Mouse (Mus musculus): ENCODE results near the gene Prkag1.
"Not testable (repeated sequence)": the region's sequence is repeated elsewhere in the genome, so short reads cannot be mapped to it uniquely, and the experiment has no call there.

The Prkag1 gene

DNA sequence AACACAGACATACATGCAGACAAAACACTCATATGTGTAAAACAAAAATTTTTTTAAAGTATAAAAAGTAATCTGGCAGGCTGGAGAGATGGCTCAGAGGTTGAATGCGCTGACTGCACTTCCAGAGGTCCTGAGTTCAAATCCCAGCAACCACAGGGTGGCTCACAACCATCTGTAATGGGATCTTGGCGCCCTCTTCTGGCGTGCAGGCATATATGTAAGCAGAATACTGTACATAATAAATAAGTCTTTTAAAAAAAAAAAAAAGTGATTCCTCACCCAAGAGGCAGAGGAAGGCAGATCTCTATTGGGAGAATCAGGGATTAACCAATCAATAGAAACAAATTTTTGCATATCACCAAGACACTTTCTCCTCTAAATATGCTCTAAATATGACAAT, 7.9 kb downstream of the Prkag1 start:
- DNase-seq (ENCODE audit: low read depth, low spot score): peak; percentile 71

DNA sequence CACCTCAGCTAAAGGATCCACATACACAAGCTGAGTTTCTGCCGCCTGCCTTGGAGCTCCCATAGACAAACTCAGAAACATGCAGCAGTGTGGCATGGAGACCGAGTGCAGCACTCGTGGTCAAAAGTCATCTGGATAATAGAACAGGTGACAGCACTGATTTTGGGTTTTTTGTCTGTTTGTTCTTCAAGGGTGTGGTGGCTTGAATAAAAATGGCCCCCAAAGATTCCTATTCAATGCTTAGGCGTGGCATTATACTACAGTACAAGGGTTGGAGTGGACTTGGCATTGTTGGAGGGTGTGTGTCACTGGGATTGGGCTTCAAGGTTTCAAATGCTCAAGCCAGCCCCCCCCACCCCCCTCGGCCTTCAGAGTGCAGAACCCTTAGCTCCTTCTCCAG, 9.2 kb downstream of the Prkag1 start:
- DNase-seq (ENCODE audit: low read depth, low spot score): no peak

DNA sequence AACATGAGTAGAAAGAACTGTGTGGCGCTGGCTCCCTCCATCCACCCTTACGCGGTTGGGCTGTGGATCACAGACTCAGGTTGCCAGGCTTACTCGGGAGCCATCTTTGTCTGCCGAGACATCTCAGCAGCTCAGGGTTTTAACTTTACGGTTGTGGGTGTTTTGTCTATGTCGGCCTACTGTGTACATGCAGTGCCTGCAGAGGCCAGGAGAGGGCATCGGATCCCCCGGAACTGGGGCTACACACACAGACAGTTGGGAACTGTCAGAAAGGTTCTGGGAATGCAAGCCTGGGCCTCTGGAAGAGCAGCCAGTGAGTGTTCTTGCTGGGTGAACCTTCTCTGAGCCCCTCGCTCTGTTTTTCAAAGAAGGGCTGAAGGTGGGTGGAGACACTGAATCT, 9.9 kb downstream of the Prkag1 start:
- peak; percentile 71 for DNase-seq (ENCODE audit: low read depth, low spot score)

DNA sequence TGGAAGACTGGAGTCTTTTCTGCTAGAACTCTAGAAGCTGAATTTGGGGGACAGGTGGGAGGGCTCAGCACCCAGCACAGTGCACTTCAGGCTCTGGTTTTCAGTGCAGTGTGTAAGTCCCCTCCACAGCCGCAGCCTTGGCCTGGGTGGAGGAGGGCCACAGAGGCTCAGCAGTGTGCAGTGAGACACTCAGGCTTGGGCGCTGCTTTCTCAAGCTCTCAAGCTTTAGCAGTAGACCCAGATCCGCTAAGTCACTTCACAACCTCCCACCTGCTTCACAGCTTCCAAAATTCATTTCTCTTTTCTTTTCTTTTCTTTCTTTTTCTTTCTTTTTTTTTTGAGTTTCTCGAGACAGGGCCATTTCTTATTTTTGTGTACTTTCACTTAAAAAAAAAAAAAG, 10.4 kb downstream of the Prkag1 start:
- DNase-seq (ENCODE audit: low read depth, low spot score): no peak

DNA sequence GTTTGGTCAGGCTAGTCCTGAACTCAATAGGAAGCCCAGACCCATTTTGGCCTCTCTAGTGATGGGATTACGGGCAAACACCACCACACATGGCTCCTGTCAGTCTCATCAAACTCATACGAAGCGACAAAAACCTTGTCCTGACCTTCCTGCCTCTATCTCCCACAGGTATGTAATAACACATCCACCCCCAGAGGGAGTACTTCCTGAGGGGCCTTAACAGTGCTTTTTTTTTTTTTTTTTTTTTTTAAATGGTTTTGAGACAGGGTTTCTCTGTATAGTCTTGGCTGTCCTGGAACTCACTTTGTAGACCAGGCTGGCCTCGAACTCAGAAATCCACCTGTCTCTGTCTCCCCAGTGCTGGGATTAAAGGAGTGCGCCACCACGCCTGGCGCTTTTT, 13.2 kb downstream of the Prkag1 start:
- no peak for DNase-seq (ENCODE audit: low read depth, low spot score)

DNA sequence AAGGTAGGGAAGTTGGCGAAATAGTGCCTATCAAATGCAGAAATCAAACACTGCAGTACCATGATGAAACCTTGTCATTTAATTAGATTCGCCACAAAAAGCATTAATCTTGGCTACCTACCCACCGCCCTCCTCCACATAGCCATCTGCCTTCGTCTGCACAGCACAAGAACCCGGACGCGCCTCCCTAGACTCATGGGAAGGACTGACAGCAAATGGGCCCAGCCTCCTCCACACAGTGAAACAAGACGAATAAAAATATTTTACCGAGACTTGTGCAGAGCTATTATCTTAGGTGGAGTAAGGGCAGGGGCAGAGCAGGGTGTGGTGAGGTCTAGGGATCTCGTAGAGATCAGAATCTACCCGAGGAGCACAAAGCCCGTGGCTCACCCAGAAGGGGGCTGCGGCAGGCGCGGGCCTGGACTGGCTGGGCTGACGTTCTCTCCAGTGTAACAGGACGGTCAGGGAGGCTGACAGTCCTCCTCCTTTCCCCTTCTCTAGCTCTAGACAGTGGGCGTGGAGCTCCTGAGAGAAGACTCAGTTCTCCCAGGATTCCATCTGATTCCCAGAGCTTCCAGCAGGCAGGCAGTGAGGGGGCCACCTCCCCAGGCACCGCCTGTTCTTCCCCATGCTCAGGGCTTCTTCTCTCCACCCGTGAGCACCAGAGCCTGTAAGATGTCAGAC, 18.4 kb downstream of the Prkag1 start:
- DNase-seq (ENCODE audit: low read depth, low spot score): no peak

DNA sequence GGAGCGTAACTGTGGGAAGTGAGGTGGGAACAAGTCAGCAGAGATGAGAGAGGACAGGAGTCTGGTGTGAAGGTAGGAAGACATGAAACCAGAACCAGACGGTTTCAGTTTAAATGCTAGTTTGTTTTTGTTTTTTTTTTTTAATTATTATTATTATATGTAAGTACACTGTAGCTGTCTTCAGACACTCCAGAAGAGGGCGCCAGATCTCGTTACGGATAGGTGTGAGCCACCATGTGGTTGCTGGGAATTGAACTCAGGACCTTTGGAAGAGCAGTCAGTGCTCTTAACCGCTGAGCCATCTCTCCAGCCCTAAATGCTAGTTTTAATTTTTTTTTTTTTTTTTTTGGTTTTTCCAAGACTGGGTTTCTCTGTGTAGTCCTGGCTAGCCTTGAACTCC, 21.1 kb downstream of the Prkag1 start:
- DNase-seq (ENCODE audit: low read depth, low spot score): not testable (repeated sequence)

DNA sequence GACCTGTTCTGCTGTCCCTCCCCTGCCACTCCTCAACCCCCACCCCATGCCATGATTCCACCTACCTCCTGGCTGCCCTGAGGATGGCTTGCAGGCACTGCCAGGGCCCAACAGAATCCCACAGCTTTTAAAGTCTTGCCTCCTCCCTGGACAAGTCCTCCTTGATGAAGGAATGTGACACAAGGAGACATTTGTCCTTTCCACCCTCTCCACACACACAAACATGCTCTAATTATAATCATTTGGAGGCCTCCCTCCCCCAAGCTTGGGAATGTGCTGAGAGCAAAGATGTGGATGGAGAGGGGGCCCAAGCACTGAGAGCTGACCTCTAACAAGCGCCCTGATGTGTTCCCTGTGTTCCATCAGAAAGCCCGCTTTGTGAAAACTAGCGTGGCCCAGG, 21.9 kb downstream of the Prkag1 start, which contains the start of gene Ddn:
Ddn (minus strand) TSS at position 101 of the 400 bp plus-strand sequence.
- no peak for DNase-seq (ENCODE audit: low read depth, low spot score)

DNA sequence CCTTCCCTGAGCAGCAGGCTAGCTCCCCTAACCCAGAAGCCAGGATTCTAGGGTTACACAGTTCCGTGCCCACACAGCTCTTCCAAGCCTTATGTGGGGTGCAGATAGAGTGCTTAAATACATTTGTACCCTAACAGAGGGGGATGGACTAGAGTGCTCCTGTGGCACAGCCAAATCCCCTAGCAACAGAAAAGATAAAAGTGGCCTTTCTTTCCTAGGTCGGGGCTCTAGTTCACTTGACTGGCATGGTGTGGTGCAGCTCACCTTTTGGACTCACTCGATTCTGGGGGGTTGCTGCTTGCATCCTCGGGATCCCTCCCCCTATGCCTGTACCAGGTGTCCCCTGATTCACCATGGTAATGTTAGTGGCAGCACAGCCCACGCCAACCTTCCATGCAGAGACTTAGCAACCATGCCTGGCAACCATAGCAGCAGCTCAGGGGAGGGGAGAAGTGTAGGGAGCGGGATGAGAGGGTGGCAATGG, 22.6 kb downstream of the Prkag1 start:
- no peak for DNase-seq (ENCODE audit: low read depth, low spot score)

DNA sequence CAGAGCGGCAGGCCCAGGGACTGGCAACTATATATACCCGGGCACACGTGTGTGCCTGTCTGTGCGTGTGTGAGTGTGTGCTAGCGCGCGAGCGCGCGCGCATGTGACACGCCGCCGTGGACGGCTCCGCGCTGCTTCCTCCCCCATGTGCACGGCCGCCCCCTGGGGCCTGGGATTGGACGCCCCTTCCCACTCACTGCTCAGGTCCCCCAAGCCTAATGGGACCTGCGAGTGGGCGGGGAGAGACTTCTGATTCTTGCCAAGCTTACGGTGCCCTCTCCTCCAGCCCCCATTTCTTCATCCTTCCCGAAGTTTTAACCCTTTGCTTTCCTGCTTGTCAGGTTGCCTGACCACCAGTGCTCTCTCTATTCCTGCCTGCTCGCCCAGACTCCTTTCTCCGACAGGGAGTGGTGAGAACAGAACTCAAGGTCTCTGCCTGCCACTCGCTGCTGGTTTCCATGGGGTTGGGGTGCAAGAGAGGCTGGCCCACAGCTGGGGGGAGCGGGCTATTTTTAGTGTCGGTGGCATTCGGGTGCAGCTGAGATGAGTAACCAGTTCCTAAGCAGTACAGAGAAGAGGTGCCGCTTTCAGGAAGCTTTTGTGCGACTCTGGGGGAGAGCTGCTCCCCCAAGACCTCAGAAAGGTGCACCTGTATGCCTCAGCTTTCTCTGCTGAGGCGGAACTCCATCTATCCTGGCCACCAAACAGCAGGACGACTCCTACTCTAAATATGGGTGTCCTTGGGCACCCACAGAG, 23.2 kb downstream of the Prkag1 start:
- DNase-seq (ENCODE audit: low read depth, low spot score): peak; percentile 83

DNA sequence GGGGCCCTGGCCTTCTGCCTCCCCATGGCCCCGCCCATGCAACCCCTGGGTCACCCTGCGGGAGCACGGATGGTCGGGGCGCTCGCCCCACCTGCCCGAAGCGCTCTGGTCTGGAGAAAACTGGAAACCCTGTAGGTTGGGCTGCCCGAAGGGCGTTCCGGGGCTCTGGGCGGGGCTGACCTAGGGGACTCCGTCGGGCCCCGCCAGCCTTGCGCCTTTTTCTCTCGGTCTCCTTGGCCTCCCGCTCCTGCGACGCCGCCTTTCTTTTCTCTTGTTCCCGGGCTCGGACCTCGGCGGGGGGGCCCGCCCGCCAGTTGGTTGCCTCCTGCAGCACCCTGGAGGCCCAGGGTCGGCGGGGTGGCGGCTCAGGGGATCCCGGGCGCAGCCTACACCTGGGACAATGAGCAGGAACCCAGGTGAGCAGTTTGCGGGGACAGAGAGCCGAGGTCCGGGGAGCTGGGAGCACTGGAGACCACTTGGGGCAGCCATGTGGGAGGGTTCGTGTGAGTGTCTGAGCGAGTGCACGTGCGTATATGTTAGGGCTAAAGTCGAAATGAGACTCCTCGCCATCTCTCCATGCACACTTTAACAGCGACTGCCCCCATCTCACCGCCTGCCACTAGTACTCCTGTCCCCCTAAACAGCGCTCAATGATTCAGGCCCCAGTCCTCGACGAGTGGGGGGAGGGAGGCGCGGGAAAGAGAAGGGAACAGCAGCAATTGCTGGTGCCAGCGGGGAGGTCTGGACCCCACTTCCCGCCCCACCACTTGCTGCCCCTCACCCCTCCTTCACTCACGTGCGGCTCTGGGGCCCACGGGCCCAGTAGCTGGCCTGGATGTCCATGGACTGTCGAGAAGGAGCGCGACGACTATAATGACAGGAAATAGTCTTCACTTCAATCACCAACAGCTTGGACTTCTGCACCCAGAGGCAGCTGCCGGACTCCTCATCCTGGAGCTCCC, 24.2 kb downstream of the Prkag1 start:
- peak; percentile 36 for DNase-seq (ENCODE audit: low read depth, low spot score)

DNA sequence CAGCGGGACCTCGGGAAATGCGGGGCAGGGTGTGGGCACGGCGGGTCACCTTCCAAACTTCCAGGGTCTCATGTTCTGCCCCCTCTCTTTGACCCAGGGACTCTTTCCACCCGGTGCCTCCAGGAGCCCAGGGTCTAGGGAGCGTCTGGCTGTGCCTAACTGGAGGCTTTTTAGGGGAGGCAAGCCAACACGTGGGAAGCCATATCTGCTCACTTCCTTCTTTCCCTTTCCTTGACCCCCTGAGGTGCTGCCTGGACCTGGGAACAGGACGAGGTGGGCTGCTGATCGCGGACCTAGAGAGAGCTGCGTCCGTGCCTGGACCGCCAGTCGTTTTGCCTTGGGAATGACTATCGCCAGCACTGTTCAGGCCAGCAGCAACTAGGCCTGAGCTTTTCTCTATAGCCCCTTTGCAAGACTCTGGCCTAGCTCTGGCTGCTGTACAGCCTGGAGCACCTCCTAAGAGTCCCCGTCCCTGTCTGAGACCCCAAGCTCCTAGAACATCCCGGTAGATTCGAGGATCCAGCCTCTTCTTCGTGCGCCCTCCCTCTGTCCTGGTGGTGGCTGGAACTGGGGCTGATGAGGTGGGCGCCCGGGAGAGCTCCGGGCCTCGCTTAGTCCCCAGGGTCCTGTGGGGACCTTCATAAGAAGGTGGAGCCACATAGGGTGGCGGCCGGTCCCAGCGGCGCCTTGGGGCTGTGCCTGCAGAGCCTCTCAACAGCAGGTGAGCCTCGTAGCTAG, 25.1 kb downstream of the Prkag1 start:
- no peak for DNase-seq (ENCODE audit: low read depth, low spot score)

DNA sequence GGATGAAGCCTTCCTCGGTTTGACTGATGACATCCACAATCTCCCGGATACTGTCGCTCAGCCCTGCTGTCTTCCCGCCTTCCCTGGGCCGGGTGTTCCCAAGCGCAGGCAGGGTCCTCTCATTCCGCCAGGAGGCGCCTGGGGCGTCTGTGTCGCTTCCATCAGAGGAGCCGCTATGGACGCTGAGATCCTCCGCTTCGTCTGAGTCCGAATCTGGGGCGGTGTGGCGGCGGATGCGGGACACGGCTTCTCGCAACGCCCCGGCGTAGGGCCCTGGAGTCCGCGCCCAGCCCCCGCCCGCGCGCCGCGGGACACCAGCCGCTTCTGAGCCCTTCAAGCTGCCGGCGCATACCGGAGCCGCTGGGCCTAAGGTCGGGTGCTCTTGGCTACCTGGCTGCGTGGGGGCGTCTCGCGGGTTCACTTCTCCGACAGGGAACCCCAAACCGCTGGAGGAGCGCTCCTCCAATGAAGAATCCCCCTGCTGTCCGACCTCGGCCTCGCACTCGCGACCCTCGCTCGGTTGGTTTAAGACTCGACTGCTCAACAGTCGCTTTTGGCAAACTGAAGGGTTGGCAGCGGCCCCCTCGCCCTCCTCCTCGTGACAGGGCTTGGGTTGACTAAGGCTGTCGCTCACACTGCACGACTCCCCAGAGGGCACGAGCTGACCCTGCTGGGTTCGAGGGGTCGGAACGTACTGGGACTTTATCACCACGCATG, 25.8 kb downstream of the Prkag1 start:
- DNase-seq (ENCODE audit: low read depth, low spot score): peak; percentile 67

DNA sequence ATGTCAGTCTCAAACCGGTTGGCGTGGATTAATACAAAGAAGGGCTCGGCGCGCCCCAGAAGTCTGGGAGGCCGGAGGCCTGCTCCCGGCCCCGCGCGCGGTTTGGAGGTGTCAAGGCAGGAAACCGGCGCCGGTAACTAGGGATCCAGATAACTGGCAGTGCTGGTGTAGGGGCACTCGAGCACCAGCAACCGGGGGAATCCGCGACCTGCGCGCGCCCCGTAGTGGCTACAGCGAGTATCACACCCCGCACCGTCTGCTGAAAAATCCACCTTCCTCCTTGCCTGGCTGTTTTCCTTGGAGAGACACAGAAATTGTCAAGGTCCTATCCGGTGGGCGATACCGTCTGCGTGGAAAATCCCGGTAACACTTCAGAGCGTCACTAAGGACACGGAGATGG, 27.3 kb downstream of the Prkag1 start:
- peak; percentile 85 for DNase-seq (ENCODE audit: low read depth, low spot score)

DNA sequence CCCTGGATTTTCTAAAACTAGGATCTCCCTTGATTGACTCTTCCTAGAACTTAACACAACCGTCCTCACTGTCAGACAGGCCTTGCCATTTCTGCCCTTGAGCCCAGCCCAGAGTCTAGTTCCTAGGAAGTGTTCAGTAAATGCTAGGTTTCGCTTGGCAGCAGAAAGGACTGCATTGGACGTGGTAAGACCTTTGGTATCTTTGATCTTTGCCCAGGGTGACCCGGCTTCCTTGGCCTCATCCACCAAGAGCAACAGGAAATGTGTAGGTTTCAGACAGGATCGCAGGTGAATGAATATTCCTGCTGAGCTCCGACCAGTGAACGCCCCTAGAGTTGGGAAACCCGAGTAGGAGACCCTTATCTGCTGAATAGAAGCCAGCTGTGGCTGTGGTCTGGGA, 28.4 kb downstream of the Prkag1 start:
- no peak for DNase-seq (ENCODE audit: low read depth, low spot score)

DNA sequence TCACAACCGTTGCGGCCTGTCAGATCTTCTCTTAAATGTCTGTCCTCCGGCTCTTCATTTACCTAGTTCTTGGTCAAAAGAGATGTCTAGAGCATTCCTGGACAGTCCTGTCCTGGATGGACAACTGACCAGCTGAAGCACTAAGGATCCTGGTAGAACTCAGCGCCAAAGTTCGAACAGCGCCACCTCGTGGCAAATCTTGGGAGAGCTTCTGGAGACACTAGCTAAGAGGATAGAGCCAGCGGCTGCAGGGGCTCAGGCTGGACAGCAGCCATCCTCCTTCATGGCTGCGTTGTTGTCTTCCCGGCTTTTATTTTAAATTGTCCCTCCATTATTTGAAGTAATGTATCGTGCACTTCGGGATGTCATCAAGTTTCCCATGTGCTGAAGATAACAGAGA, 31.9 kb downstream of the Prkag1 start:
- peak; percentile 84 for DNase-seq (ENCODE audit: low read depth, low spot score)

DNA sequence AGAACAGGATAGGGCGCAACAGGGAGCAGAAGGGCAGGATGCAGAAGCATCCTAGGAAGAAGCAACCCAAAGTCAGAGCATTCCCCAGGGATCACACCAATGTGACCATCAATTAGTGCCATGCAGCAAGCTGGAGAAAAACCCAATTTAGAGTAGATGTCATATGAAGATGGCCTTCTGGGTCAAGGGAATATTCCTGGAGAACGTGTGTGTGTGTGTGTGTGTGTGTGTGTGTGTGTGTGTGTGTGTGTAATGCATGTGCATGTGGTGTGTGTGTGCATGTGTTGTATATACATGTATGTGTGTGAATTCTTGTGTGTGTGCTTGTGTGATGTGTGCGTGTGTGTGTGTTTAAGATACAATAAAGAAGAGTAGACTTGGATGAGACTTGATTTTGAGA, 32.4 kb downstream of the Prkag1 start:
- no peak for DNase-seq (ENCODE audit: low read depth, low spot score)

DNA sequence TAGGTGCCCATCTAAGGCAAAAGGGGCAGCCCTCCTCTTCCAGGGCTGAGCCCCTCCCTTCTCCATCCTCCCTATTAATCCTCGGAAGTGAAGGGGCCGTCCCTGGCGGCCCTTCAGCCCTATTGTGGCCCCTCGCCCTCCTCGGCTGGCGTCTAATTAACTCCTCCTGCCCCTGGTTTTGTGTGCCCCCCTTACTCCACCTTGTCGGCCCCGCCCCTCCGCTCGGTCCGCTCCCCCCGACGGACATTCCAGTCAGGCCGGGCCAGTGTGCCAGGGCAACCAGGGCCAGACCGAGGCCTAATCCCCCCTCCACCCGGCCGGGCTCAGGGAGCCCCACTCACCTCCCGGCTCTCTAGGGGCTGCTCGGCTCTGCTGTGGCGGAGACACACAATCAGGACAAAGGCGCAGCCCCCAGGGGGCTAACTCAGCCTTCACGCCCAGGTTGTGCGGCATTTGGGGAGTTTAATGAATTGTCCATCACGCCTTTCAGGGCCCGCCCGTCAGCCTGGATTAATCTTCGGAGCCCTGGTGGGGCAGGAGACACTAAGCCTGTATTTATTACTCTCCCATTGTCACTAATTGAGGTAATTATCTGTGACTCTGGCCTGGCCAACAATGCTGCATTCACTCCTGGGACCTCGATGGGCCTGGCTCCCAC, 33.4 kb downstream of the Prkag1 start:
- no peak for DNase-seq (ENCODE audit: low read depth, low spot score)

DNA sequence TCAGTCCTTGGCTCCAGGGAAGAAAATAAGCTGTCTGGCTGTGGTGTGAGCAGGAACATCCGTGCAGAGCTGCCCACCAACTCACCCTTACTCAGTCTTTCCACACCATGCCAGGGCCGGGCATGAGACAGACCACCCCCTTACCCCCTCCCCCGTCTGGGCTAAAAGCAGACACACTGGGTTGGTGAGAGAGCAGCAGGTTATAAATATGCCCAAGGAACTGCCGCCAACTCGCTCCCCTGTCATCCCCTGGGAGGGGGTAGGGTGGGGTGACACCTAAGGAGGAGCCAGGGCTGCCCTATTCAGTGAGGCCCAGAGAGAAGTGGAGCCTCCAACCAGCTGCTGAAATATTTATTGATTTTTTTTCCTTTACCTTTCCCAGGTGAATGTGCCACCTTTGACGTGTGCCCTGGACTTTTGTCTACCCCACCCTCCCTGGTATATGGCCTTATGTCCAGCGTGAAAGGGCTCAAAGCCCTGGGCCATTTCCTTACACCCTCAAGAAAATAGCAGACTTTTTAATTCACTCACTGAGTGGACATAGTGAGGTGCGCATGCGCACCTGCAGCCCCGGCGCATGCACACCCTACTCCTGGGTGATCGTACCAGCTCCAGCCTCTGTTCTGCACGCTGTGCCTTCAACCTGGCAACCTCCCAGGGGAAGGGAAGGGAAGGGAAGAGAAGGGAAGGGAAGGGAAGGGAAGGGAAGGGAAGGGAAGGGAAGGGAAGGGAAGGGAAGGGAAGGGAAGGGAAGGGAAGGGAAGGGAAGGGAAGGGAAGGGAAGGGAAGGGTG, 34.3 kb downstream of the Prkag1 start:
- peak; percentile 34 for DNase-seq (ENCODE audit: low read depth, low spot score)
